Mouse (Mus musculus) heart, adult 2 months (tissue): ENCODE measurements around the gene H2-Q2.

Experiments used
- CTCF ChIP-seq: fragments of 200-600 bp; IDR thresholded peaks from 2 replicates; pipeline ENCODE4 v1.8.1; 2022; ENCODE audit warnings: antibody characterized with exemption, mild to moderate bottlenecking, moderate library complexity
- EP300 ChIP-seq: fragments of 200-500 bp; IDR thresholded peaks from 2 replicates; pipeline ENCODE4 v1.6.1; 2011; ENCODE audit warnings: low read depth, low read length, control low read depth; ENCODE audit not compliant: insufficient read depth
- POLR2A ChIP-seq: fragments of 200-500 bp; IDR thresholded peaks from 2 replicates; pipeline ENCODE4 v1.6.1; 2011; ENCODE audit warnings: mild to moderate bottlenecking, low read depth, low read length, control low read depth; ENCODE audit not compliant: insufficient read depth

DNA sequence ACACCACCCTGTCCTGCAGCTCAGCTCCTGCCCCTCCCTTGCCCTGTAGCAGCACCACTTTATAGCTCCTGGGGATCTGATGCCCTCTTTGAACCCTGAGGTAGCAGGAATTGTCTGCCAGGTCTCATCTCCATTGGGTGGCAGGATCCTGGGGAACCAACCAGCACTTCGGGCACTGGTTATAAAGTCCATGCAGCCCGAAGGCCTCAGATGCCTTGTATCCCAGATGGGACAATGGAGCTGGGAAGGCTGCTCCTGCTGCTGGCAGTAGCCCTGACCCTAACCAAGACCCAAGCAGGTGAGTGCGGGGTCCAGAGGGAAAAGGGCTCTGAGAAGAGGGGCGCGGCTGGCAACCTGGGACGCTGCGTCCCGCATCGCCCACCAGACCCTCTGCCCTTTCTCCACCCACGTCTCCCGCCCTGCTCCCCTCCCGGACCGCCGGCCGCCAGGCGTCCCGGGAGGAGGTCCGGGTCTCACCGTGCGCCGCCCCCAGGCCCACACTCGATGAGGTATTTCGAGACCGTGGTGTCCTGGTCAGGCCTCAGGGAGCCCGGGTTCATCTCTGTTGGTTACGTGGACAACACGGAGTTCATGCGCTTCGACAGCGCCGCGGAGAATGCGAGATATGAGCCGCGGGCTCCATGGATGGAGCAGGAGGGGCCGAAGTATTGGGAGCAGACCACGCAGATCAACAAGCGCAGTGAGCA lies 16.9 kb downstream of the H2-Q2 start:
- no peak for TF ChIP-seq POLR2A
- no peak for TF ChIP-seq EP300
- no peak for TF ChIP-seq CTCF
